Mouse (Mus musculus) testis, adult 2 months (tissue): ENCODE data around the gene Zan. TPM values are rescaled to one million over a fixed set of nuclear protein-coding genes. Genes with fewer than 3 reads are reported as not detected.
"Not testable (repeated sequence)": the region's sequence is repeated elsewhere in the genome, so short reads cannot be mapped to it uniquely, and the experiment has no call there.

ENCODE experiments used
- H3K27ac ChIP-seq: fragments of 200-500 bp; 2 replicates; pipeline ENCODE4 v1.5.1; 2012; ENCODE audit warnings: low read depth, low read length; ENCODE audit not compliant: control insufficient read depth, insufficient read depth
- H3K27me3 ChIP-seq: fragments of 200-500 bp; 2 replicates; pipeline ENCODE4 v1.6.1; 2012; ENCODE audit warnings: mild to moderate bottlenecking, low read length, moderate library complexity; ENCODE audit not compliant: control insufficient read depth, insufficient read depth
- H3K36me3 ChIP-seq: fragments of 200-500 bp; 2 replicates; pipeline ENCODE4 v1.6.1; 2012; ENCODE audit warnings: mild to moderate bottlenecking, low read length; ENCODE audit not compliant: control insufficient read depth, insufficient read depth
- H3K4me1 ChIP-seq: fragments of 200-500 bp; 2 replicates; pipeline ENCODE4 v1.6.1; 2012; ENCODE audit warnings: low read length; ENCODE audit not compliant: control insufficient read depth, insufficient read depth
- H3K4me3 ChIP-seq: fragments of 200-500 bp; 2 replicates; pipeline ENCODE4 v1.5.1; 2012; ENCODE audit warnings: low read depth, mild to moderate bottlenecking, low read length, moderate library complexity, mixed read lengths; ENCODE audit not compliant: control insufficient read depth
- CTCF ChIP-seq: fragments of 200-500 bp; IDR thresholded peaks from 2 replicates; pipeline ENCODE4 v1.5.1; 2012; ENCODE audit warnings: low read depth, mild to moderate bottlenecking, inconsistent platforms, low read length, moderate library complexity; ENCODE audit not compliant: control insufficient read depth, insufficient read depth, insufficient replicate concordance
- POLR2A ChIP-seq: fragments of 200-500 bp; IDR thresholded peaks from 2 replicates; pipeline ENCODE4 v1.6.1; 2012; ENCODE audit warnings: low read depth, mild to moderate bottlenecking, inconsistent platforms, low read length, moderate library complexity; ENCODE audit not compliant: control insufficient read depth
- polyA plus RNA-seq: library from polyadenylated mRNA; depleted of rRNA; stranded (reverse); fragments of >200 nt; gene quantifications from 2 replicates; pipeline ENCODE4 v1.2.3, GENCODE M21; 2012

Zan gene
- polyA plus RNA-seq, 1 experiment = 11.5 TPM

GRCm38 (mm10) chr5:137433889-137434288 is 43.0 kb downstream of the Zan start:
- no peak overlapping the region for H3K27ac ChIP-seq
- no peak for TF ChIP-seq CTCF
- no peak for TF ChIP-seq POLR2A
- no peaks in the 10 kb centered on the region for H3K4me1 ChIP-seq
- no peak overlapping the region for H3K4me3 ChIP-seq
- H3K27me3 ChIP-seq = no peaks in the 10 kb centered on the region
- H3K36me3 ChIP-seq = no peaks in the 10 kb centered on the region

GRCm38 (mm10) chr5:137430402-137430801 is 46.5 kb downstream of the Zan start:
- H3K4me1 ChIP-seq, H3K27me3 ChIP-seq, H3K36me3 ChIP-seq, H3K27ac ChIP-seq, H3K4me3 ChIP-seq: not testable (repeated sequence)

- Histone ChIP-seq H3K36me3 (no peaks in the 10 kb centered on the region), H3K4me3 (no peak overlapping the region), H3K4me1 (no peaks in the 10 kb centered on the region), H3K27me3 (no peaks in the 10 kb centered on the region), H3K27ac (no peak overlapping the region)
- TF ChIP-seq CTCF (no peak), POLR2A (no peak)
These were observed 51.2 kb downstream of the Zan start for GRCm38 (mm10) chr5:137425648-137426047.

- H3K4me1 ChIP-seq = no peaks in the 10 kb centered on the region; the same call in 1 of the 2 replicates
- H3K27ac ChIP-seq = no peak overlapping the region
- no peaks in the 10 kb centered on the region for H3K36me3 ChIP-seq
- no peaks in the 10 kb centered on the region for H3K27me3 ChIP-seq
- TF ChIP-seq CTCF = no peak
- TF ChIP-seq POLR2A = no peak
- H3K4me3 ChIP-seq = no peak overlapping the region
These were observed 57.0 kb downstream of the Zan start for GRCm38 (mm10) chr5:137419841-137420240.

- Histone ChIP-seq H3K4me1 (no peaks in the 10 kb centered on the region; the same call in 1 of the 2 replicates), H3K36me3 (no peaks in the 10 kb centered on the region), H3K27ac (no peak overlapping the region), H3K27me3 (no peaks in the 10 kb centered on the region), H3K4me3 (no peak overlapping the region)
- TF ChIP-seq POLR2A (no peak), CTCF (no peak)
These were observed 57.8 kb downstream of the Zan start for GRCm38 (mm10) chr5:137419105-137419504.

- Histone ChIP-seq H3K4me3 (no peak overlapping the region), H3K36me3 (no peaks in the 10 kb centered on the region), H3K27ac (no peak overlapping the region), H3K27me3 (no peaks in the 10 kb centered on the region), H3K4me1 (no peaks in the 10 kb centered on the region; the same call in 1 of the 2 replicates)
- TF ChIP-seq POLR2A (no peak), CTCF (no peak)
These were observed 62.6 kb downstream of the Zan start for GRCm38 (mm10) chr5:137414253-137414652.

GRCm38 (mm10) chr5:137411235-137411634 is 65.6 kb downstream of the Zan start:
- Histone ChIP-seq H3K27me3 (no peaks in the 10 kb centered on the region), H3K36me3 (no peaks in the 10 kb centered on the region), H3K27ac (no peak overlapping the region), H3K4me1 (no peaks in the 10 kb centered on the region), H3K4me3 (no peak overlapping the region)
- TF ChIP-seq POLR2A (no peak), CTCF (no peak)

GRCm38 (mm10) chr5:137410549-137410948 is 66.3 kb downstream of the Zan start:
- H3K4me3 ChIP-seq = no peak overlapping the region
- no peaks in the 10 kb centered on the region for H3K27me3 ChIP-seq
- no peak for TF ChIP-seq CTCF
- TF ChIP-seq POLR2A = no peak
- no peaks in the 10 kb centered on the region for H3K36me3 ChIP-seq
- H3K27ac ChIP-seq = no peak overlapping the region
- no peaks in the 10 kb centered on the region for H3K4me1 ChIP-seq
